Mouse (Mus musculus): Measurements from ENCODE around the gene Polr3gl. TPM values are rescaled to one million over a fixed set of nuclear protein-coding genes. Genes with fewer than 3 reads are reported as not detected.

Polr3gl gene
- polyA plus RNA-seq, 1 experiment, result 17.8 TPM

DNA sequence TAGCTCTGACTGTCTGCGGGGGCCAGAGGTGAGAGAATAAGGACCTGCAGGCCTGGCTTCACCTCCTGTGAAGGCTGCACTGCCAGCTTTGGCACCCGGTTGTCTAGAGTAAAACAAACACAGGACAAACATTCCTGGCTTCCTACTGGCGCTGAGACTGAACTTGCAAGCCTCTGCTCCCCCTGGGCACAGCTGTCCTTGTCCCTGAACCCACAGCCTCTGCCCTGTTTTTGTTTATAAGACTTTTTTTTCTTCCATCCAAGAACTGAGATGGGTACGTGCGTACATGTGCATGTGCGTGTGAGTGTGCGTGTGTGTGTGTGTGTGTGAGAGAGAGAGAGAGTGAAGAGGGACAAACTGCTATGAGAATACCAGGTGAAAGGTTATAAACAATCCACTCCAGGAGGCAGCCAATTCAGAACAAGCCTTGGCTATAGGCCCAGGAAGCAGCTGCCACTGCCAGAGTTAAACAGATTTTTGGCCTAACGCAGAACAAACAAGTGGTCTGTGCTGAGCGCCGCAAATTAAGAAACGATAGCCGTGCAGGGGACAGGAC, 38.9 kb downstream of the Polr3gl start:
- H3K27me3 ChIP-seq (ENCODE audit: control insufficient read depth, insufficient read depth, low read length), result no peaks in the 10 kb centered on the region
- peak overlapping the region; percentile 72 for H3K27ac ChIP-seq (ENCODE audit: control insufficient read depth, insufficient read depth, low read depth, low read length)
- H3K36me3 ChIP-seq (ENCODE audit: control insufficient read depth, insufficient read depth, low read length), result peaks cover 2% of the 10 kb centered on the region; the same call in 1 of the 2 replicates
- H3K4me1 ChIP-seq (ENCODE audit: control insufficient read depth, insufficient read depth, low read length), result peaks cover 6% of the 10 kb centered on the region
- no peak overlapping the region for H3K4me3 ChIP-seq (ENCODE audit: control insufficient read depth, low read depth, low read length)
- TF ChIP-seq CTCF (IDR thresholded peaks at IDR 0.05; ENCODE audit: control insufficient read depth, insufficient read depth, insufficient replicate concordance, low read depth, low read length) (no peak), POLR2A (IDR thresholded peaks at IDR 0.05; ENCODE audit: control insufficient read depth, low read depth, low read length) (no peak)

DNA sequence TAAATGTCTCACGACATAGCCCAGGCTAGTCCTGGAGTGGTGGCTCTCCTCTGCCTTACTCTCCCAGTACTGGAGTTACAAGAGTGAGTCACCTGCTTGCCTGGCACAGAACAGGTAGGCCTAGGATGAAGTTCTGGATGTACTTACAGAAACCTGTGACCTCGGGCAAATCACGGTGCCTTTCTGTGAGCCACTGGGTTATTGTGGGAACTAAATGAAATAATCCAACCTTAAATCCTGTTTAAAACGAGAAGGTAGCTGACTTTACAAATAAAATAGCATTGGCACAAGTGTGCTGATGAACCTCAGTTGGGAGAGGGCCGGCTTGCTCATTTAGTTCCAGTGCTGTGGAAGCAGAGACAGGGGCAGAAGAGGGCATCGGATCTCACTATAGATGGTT, 39.7 kb downstream of the Polr3gl start:
- Histone ChIP-seq H3K27ac (ENCODE audit: control insufficient read depth, insufficient read depth, low read depth, low read length) (no peak overlapping the region), H3K4me1 (ENCODE audit: control insufficient read depth, insufficient read depth, low read length) (peaks cover 6% of the 10 kb centered on the region), H3K4me3 (ENCODE audit: control insufficient read depth, low read depth, low read length) (no peak overlapping the region), H3K36me3 (ENCODE audit: control insufficient read depth, insufficient read depth, low read length) (no peaks in the 10 kb centered on the region), H3K27me3 (ENCODE audit: control insufficient read depth, insufficient read depth, low read length) (no peaks in the 10 kb centered on the region)
- TF ChIP-seq POLR2A (IDR thresholded peaks at IDR 0.05; ENCODE audit: control insufficient read depth, low read depth, low read length) (no peak), CTCF (IDR thresholded peaks at IDR 0.05; ENCODE audit: control insufficient read depth, insufficient read depth, insufficient replicate concordance, low read depth, low read length) (no peak)

DNA sequence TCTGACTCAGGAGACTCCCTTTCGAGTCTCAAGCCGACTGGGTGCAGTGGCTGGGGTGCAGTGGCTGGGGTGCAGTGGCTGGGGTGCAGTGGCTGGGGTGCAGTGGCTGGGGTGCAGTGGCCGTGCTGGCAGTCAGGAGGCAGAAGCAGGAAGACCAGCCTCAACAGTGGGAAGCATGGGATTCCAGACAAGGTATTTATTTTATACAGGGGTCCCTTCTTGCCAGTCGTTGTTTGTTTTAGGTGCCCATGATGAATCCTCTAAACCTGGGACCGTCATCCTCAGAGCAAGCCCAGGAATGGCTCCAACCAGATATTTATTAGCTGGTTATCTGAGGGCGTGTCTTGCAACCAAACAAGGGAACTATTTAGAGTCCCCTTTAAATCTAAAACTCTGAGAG, 40.4 kb downstream of the Polr3gl start:
- H3K27ac ChIP-seq (ENCODE audit: control insufficient read depth, insufficient read depth, low read depth, low read length), result no peak overlapping the region
- TF ChIP-seq POLR2A (IDR thresholded peaks at IDR 0.05; ENCODE audit: control insufficient read depth, low read depth, low read length) (no peak), CTCF (IDR thresholded peaks at IDR 0.05; ENCODE audit: control insufficient read depth, insufficient read depth, insufficient replicate concordance, low read depth, low read length) (no peak)
- H3K4me3 ChIP-seq (ENCODE audit: control insufficient read depth, low read depth, low read length), result no peak overlapping the region
- H3K36me3 ChIP-seq (ENCODE audit: control insufficient read depth, insufficient read depth, low read length), result no peaks in the 10 kb centered on the region
- H3K4me1 ChIP-seq (ENCODE audit: control insufficient read depth, insufficient read depth, low read length), result peaks cover 6% of the 10 kb centered on the region
- no peaks in the 10 kb centered on the region for H3K27me3 ChIP-seq (ENCODE audit: control insufficient read depth, insufficient read depth, low read length)

DNA sequence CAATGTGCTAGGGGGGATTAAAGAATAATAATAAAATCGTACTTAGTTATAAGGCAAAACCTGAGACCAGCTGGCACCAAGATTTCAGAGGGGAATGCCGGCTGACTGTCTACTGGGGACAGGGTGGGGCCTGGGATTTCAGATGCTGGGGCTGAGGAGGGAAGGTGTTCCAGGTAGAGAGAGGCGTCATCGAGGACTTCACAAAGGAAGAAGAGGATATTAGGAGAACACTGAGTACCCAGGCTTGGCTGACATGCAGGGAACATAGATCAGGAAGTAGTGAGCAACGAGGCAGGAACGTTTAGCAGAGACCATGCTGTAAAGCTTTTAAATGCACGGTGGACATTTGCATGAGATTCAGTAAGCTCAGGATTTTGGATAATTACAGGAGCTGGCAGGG, 42.1 kb downstream of the Polr3gl start:
- Histone ChIP-seq H3K4me1 (ENCODE audit: control insufficient read depth, insufficient read depth, low read length) (no peaks in the 10 kb centered on the region; the same call in none of the 2 replicates), H3K36me3 (ENCODE audit: control insufficient read depth, insufficient read depth, low read length) (no peaks in the 10 kb centered on the region), H3K27ac (ENCODE audit: control insufficient read depth, insufficient read depth, low read depth, low read length) (no peak overlapping the region), H3K4me3 (ENCODE audit: control insufficient read depth, low read depth, low read length) (no peak overlapping the region), H3K27me3 (ENCODE audit: control insufficient read depth, insufficient read depth, low read length) (no peaks in the 10 kb centered on the region)
- TF ChIP-seq POLR2A (IDR thresholded peaks at IDR 0.05; ENCODE audit: control insufficient read depth, low read depth, low read length) (no peak), CTCF (IDR thresholded peaks at IDR 0.05; ENCODE audit: control insufficient read depth, insufficient read depth, insufficient replicate concordance, low read depth, low read length) (no peak)

DNA sequence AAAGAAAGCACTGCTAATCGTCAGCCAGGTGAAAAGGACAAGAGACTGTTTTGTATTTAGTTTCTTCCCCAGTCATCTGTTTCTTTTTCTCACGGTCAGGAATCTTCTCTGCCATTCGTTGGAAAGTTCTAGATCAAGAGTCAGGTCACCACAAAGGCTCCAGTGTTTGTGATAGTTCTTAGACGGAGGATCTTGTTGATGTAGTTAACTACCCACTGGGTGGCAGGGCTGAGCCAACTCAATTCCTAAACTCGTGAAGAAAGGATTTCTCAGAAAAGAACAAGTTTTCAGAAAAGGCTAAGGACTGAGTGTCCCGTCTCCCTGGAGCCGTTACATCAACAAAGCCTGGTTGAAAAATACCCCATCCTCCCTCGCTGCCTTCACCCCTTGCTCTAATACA, 42.8 kb downstream of the Polr3gl start:
- H3K27me3 ChIP-seq (ENCODE audit: control insufficient read depth, insufficient read depth, low read length), result no peaks in the 10 kb centered on the region
- no peaks in the 10 kb centered on the region for H3K36me3 ChIP-seq (ENCODE audit: control insufficient read depth, insufficient read depth, low read length)
- H3K27ac ChIP-seq (ENCODE audit: control insufficient read depth, insufficient read depth, low read depth, low read length), result peak overlapping the region; percentile 54; the same call in 1 of the 2 replicates
- TF ChIP-seq CTCF (IDR thresholded peaks at IDR 0.05; ENCODE audit: control insufficient read depth, insufficient read depth, insufficient replicate concordance, low read depth, low read length) (no peak), POLR2A (IDR thresholded peaks at IDR 0.05; ENCODE audit: control insufficient read depth, low read depth, low read length) (no peak)
- no peak overlapping the region for H3K4me3 ChIP-seq (ENCODE audit: control insufficient read depth, low read depth, low read length)
- no peaks in the 10 kb centered on the region; the same call in none of the 2 replicates for H3K4me1 ChIP-seq (ENCODE audit: control insufficient read depth, insufficient read depth, low read length)

DNA sequence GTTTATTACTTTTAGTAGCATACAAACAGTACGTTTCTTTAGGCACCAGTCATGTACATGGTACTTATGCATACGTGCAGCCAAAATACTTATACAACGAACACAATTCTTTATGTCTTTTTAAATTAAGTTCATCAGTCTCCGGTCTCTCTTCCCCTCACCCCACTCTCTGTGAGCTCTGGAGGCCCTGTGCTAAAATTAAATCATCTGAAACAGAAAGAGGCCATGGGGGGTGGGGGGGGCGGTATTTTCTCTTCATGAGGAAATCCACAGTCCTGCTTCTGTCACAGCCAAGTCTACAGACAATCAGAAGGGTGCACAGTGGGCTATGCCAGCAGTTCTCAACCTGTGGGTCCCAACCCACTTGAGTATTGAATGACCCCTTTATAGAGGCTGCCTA, 44.6 kb downstream of the Polr3gl start:
- Histone ChIP-seq H3K27me3 (ENCODE audit: control insufficient read depth, insufficient read depth, low read length) (no peaks in the 10 kb centered on the region), H3K4me1 (ENCODE audit: control insufficient read depth, insufficient read depth, low read length) (no peaks in the 10 kb centered on the region; the same call in none of the 2 replicates), H3K27ac (ENCODE audit: control insufficient read depth, insufficient read depth, low read depth, low read length) (no peak overlapping the region), H3K4me3 (ENCODE audit: control insufficient read depth, low read depth, low read length) (no peak overlapping the region), H3K36me3 (ENCODE audit: control insufficient read depth, insufficient read depth, low read length) (no peaks in the 10 kb centered on the region)
- TF ChIP-seq CTCF (IDR thresholded peaks at IDR 0.05; ENCODE audit: control insufficient read depth, insufficient read depth, insufficient replicate concordance, low read depth, low read length) (no peak), POLR2A (IDR thresholded peaks at IDR 0.05; ENCODE audit: control insufficient read depth, low read depth, low read length) (no peak)

DNA sequence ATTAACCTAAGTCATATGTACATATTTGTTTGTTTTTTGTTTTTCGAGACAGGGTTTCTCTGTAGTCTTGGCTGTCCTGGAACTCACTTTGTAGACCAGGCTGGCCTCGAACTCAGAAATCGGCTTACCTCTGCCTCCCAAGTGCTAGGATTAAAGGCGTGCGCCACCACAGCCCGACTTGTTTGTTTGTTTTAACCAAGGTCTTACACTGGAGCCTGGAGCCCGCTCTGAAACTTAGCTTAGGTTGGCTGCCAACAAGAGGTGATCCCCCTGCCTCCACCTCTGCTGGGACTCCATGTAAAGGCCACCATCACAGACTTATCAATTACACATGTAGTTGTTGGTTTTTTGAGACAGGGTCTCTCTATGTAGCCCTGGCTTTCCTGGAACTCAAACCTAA, 45.2 kb downstream of the Polr3gl start:
- no peak for TF ChIP-seq POLR2A (IDR thresholded peaks at IDR 0.05; ENCODE audit: control insufficient read depth, low read depth, low read length)
- no peak for TF ChIP-seq CTCF (IDR thresholded peaks at IDR 0.05; ENCODE audit: control insufficient read depth, insufficient read depth, insufficient replicate concordance, low read depth, low read length)
- Histone ChIP-seq H3K27me3 (ENCODE audit: control insufficient read depth, insufficient read depth, low read length) (no peaks in the 10 kb centered on the region), H3K36me3 (ENCODE audit: control insufficient read depth, insufficient read depth, low read length) (no peaks in the 10 kb centered on the region), H3K27ac (ENCODE audit: control insufficient read depth, insufficient read depth, low read depth, low read length) (no peak overlapping the region), H3K4me1 (ENCODE audit: control insufficient read depth, insufficient read depth, low read length) (no peaks in the 10 kb centered on the region; the same call in none of the 2 replicates), H3K4me3 (ENCODE audit: control insufficient read depth, low read depth, low read length) (no peak overlapping the region)

All from testis, adult 2 months (tissue).